In the genomic region with DNA sequence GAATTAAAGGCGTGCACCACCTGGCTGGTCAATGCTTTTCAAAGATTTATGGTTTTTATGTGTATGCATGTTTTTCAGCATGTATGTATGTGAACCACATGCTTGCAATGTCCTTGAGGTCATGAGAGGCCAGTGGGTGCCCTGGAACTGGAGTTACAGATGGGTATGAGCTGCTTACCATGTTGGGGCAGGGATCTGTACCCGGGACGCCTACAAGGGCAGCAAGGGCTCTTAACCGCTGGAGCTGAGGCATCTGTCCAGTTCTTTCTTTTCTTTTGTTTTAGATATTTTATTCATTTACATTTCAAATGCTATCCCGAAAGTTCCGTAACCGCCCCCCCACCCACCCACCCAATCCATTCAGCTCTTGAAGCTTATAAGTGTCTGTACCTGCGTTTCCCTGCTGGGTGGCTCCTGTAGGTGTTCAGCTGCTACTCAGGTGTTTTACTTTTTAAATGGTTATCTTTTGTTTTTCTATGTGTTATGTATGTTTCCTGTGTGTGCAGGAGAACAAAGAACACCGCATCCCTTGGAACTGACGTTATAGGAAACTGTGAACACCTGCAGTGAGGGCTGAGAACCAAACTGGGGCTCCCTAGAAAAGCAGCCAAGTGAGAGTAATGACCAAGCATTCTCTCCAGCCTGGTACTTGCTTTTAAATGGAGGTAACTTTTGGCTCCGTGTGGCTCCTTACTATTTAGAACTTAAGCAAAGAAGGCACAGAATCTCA, we compare ENCODE assay signal across 23 mouse cellular contexts. TPM values are rescaled to one million over a fixed set of nuclear protein-coding genes. Genes with fewer than 3 reads are reported as not detected.
DNase-seq lines count a peak whose midpoint lies in the region; ATAC-seq and TF ChIP-seq lines count a peak whose summit lies in the region.
"Had no signal": no experiment of that assay in that cellular context is flagged by ENCODE, and none has a peak within 500 bp of the region (broad histone marks: within the 10 kb centered on the region; RNA-seq: fewer than 3 reads in every experiment).

No protein-coding gene starts in this region.

- no peak overlapping the region for H3K9ac ChIP-seq in heart, embryonic 16.5 days (ENCODE audit: low read length)
- no peak overlapping the region for H3K9ac ChIP-seq in ES-E14 (ENCODE audit: insufficient read depth, low read depth, low read length, poor library complexity, severe bottlenecking)
- no peak overlapping the region for H3K9ac ChIP-seq in hindbrain, postnatal 0 days (replicated peaks; ENCODE audit: low read length)
- H3K9ac ChIP-seq: forebrain, embryonic 15.5 days; heart, embryonic 13.5 days; hindbrain, embryonic 14.5 days; liver, postnatal 0 days; stomach, embryonic 15.5 days had no signal

- H3K36me3 ChIP-seq in heart, embryonic 16.5 days (ENCODE audit: control insufficient read depth, insufficient read depth): peaks cover 22% of the 10 kb centered on the region
- H3K36me3 ChIP-seq in ES-E14 (ENCODE audit: control insufficient read depth, insufficient read depth, low read length, poor library complexity, severe bottlenecking): peaks cover 7% of the 10 kb centered on the region
- H3K36me3 ChIP-seq in thymus, adult 2 months (ENCODE audit: control insufficient read depth, insufficient read depth, low read length): peaks cover 28% of the 10 kb centered on the region; the same call in 1 of the 2 replicates
- H3K36me3 ChIP-seq in hindbrain, postnatal 0 days (ENCODE audit: insufficient read depth, low read length): peaks cover 22% of the 10 kb centered on the region; the same call in 1 of the 2 replicates

- no peak for ATAC-seq in heart, embryonic 16.5 days (replicated peaks; ENCODE audit: extremely low read depth, insufficient read depth, low FRiP score)
- no peak for ATAC-seq in hindbrain, postnatal 0 days
- ATAC-seq: CD4-positive, CD25-positive, alpha-beta regulatory T cell, adult 4 months; forebrain, embryonic 15.5 days; liver, postnatal 0 days; lung, postnatal 0 days had no signal

- in situ Hi-C loops in ES-E14 (cut with MboI; ENCODE audit: low sequenced_read_pairs in 2 of 2, unreplicated experiment in 2 of 2): no loop called here

- peak overlapping the region; percentile 49; the same call in 1 of the 2 replicates for H3K27ac ChIP-seq in heart, embryonic 16.5 days (ENCODE audit: low read length)
- peak overlapping the region; percentile 73 for H3K27ac ChIP-seq in ES-E14 (ENCODE audit: insufficient read depth, low read depth, low read length, poor library complexity, severe bottlenecking)
- peak overlapping the region; percentile 95 for H3K27ac ChIP-seq in thymus, adult 2 months (ENCODE audit: control insufficient read depth, insufficient read depth, low read length)
- H3K27ac ChIP-seq in hindbrain, postnatal 0 days: no peak overlapping the region
- H3K27ac ChIP-seq: embryonic facial prominence, embryonic 10.5 days; forebrain, embryonic 15.5 days; heart, embryonic 13.5 days; hindbrain, embryonic 14.5 days; kidney, postnatal 0 days; midbrain, embryonic 10.5 days; stomach, embryonic 15.5 days had no signal

- no peak for TF ChIP-seq CTCF in thymus, adult 2 months (IDR thresholded peaks at IDR 0.05; ENCODE audit: borderline replicate concordance, control insufficient read depth, extremely low read depth, insufficient read depth, low read length, poor library complexity)
- no peak for TF ChIP-seq CTCF in hindbrain, postnatal 0 days (IDR thresholded peaks at IDR 0.05; ENCODE audit: low read depth)

- no peak overlapping the region for H3K4me2 ChIP-seq in heart, embryonic 16.5 days (ENCODE audit: low read depth, low read length)
- no peak overlapping the region for H3K4me2 ChIP-seq in hindbrain, postnatal 0 days (ENCODE audit: low read depth, low read length)
- H3K4me2 ChIP-seq: forebrain, embryonic 15.5 days; heart, embryonic 13.5 days; hindbrain, embryonic 14.5 days; stomach, embryonic 15.5 days had no signal

- TF ChIP-seq POLR2A in thymus, adult 2 months (IDR thresholded peaks at IDR 0.05; ENCODE audit: control insufficient read depth, extremely low read depth, insufficient read depth, low read length, poor library complexity): no peak

- intact Hi-C loops in heart, postnatal 25 days (cut with DNase I): no loop called here

- H3K27me3 ChIP-seq in heart, embryonic 16.5 days (ENCODE audit: control insufficient read depth, insufficient read depth, low read length): no peaks in the 10 kb centered on the region
- no peaks in the 10 kb centered on the region for H3K27me3 ChIP-seq in thymus, adult 2 months (ENCODE audit: control insufficient read depth, insufficient read depth, low read length)
- H3K27me3 ChIP-seq in hindbrain, postnatal 0 days (ENCODE audit: insufficient read depth, low read length): no peaks in the 10 kb centered on the region
- H3K27me3 ChIP-seq: forebrain, embryonic 15.5 days; heart, embryonic 13.5 days; stomach, embryonic 15.5 days had no signal

- no peak for DNase-seq in heart, postnatal 25 days (ENCODE audit: low spot score)
- DNase-seq in ES-E14 (ENCODE audit: low read depth, low spot score): peak; percentile 52
- peak; percentile 51 for DNase-seq in thymus, adult 2 months
- DNase-seq in thymus, postnatal 4 days: peak; percentile 45
- DNase-seq in right cerebral cortex, postnatal 14 days: no peak
- no peak for DNase-seq in hindbrain, postnatal 0 days (ENCODE audit: low spot score)
- DNase-seq in gastrocnemius, adult 18-20 months (ENCODE audit: low spot score): no peak
- DNase-seq: cerebellum, adult 9-11 months; gastrocnemius, postnatal 10 days; heart, postnatal 4 days; kidney, adult 2 months; liver, postnatal 0 days had no signal

- H3K4me1 ChIP-seq in heart, embryonic 16.5 days (ENCODE audit: control insufficient read depth, insufficient read depth, low read length): no peaks in the 10 kb centered on the region
- peaks cover 12 to 32% of the 10 kb centered on the region in 2 experiments for H3K4me1 ChIP-seq in ES-E14 (ENCODE audit: control insufficient read depth in 2 of 2, insufficient read depth in 2 of 2, low read length in 2 of 2, poor library complexity in 1 of 2)
- peaks cover 17% of the 10 kb centered on the region for H3K4me1 ChIP-seq in thymus, adult 2 months (replicated peaks; ENCODE audit: control insufficient read depth, insufficient read depth, low read length)
- H3K4me1 ChIP-seq in hindbrain, postnatal 0 days (ENCODE audit: insufficient read depth, low read length): no peaks in the 10 kb centered on the region

- WGBS in heart, embryonic 16.5 days: 89% methylated on average over 11 of the region's 11 CpGs
- 62% methylated on average over 11 of the region's 11 CpGs for WGBS in thymus, adult 2 months
- 83% methylated on average over 11 of the region's 11 CpGs for WGBS in hindbrain, postnatal 0 days

- H3K9me3 ChIP-seq in heart, embryonic 16.5 days (replicated peaks; ENCODE audit: control insufficient read depth, low read length): no peaks in the 10 kb centered on the region
- no peaks in the 10 kb centered on the region for H3K9me3 ChIP-seq in ES-E14 (ENCODE audit: control insufficient read depth, insufficient read depth, low read depth, low read length)
- no peaks in the 10 kb centered on the region for H3K9me3 ChIP-seq in hindbrain, postnatal 0 days (ENCODE audit: low read length)
- H3K9me3 ChIP-seq: embryonic facial prominence, embryonic 10.5 days; forebrain, embryonic 15.5 days; heart, embryonic 13.5 days; midbrain, embryonic 10.5 days; stomach, embryonic 15.5 days had no signal

- H3K4me3 ChIP-seq in heart, embryonic 16.5 days (ENCODE audit: low read length): no peak overlapping the region
- peak overlapping the region; percentile 12 to 35; a peak in 2 of 4 replicates for H3K4me3 ChIP-seq in ES-E14 (ENCODE audit: insufficient read depth in 1 of 2, low read depth in 1 of 2, low read length in 2 of 2, poor library complexity in 1 of 2, severe bottlenecking in 1 of 2)
- peak overlapping the region; percentile 4; the same call in 1 of the 2 replicates for H3K4me3 ChIP-seq in thymus, adult 2 months (ENCODE audit: control insufficient read depth, insufficient read depth, low read length)
- H3K4me3 ChIP-seq in hindbrain, postnatal 0 days (ENCODE audit: low read length): no peak overlapping the region
- H3K4me3 ChIP-seq: embryonic facial prominence, embryonic 10.5 days; forebrain, embryonic 15.5 days; heart, embryonic 13.5 days; midbrain, embryonic 10.5 days; stomach, embryonic 15.5 days had no signal

RNA-seq across cellular contexts. Expression of a gene that starts 5.9 kb away (rescaled TPM):
- polyA plus RNA-seq in heart, embryonic 16.5 days (2015; fragmentation: Nextera tagmentation; extraction: Ambion mirVana): 31.9 and 35.5 TPM in 2 replicates
- total RNA-seq in heart, postnatal 25 days (2021): 10 to 100 TPM; 25.8 to 29.7 TPM
- 31.1 and 33.3 TPM in 2 replicates for total RNA-seq in ES-E14 (2012; rRNA removed)
- polyA plus RNA-seq in thymus, adult 2 months (2012; rRNA removed): 5.1 and 6.8 TPM in 2 replicates
- total RNA-seq in hindbrain, postnatal 0 days (2014; rRNA removed): 8.6 and 8.9 TPM in 2 replicates
- 18.6 and 22.9 TPM in 2 replicates for polyA plus RNA-seq in hindbrain, postnatal 0 days (2015; fragmentation: Nextera tagmentation; extraction: Ambion mirVana)
- 10 to 100 TPM; 19.2 to 20.5 TPM for total RNA-seq in gastrocnemius, adult 18-20 months (2021)

RNA-seq across cellular contexts. Expression of a gene that starts 17.8 kb away (rescaled TPM):
- 1.7 and 1.8 TPM in 2 replicates for polyA plus RNA-seq in heart, embryonic 16.5 days (2015; fragmentation: Nextera tagmentation; extraction: Ambion mirVana)
- 10 to 100 TPM; 10.3 to 15.1 TPM for total RNA-seq in heart, postnatal 25 days (2021)
- total RNA-seq in ES-E14 (2012; rRNA removed): 2.8 and 5.1 TPM in 2 replicates
- 4.5 and 5.1 TPM in 2 replicates for polyA plus RNA-seq in thymus, adult 2 months (2012; rRNA removed)
- 4.1 and 4.9 TPM in 2 replicates for total RNA-seq in hindbrain, postnatal 0 days (2014; rRNA removed)
- 3.7 and 4.9 TPM in 2 replicates for polyA plus RNA-seq in hindbrain, postnatal 0 days (2015; fragmentation: Nextera tagmentation; extraction: Ambion mirVana)
- 1 to 10 TPM; 2.7 to 3.6 TPM for total RNA-seq in gastrocnemius, adult 18-20 months (2021)
- total RNA-seq: granulocyte monocyte progenitor cell, adult 5-6 weeks had no signal

RNA-seq across cellular contexts. Expression of a gene that starts 46.9 kb away (rescaled TPM):
- polyA plus RNA-seq in heart, embryonic 16.5 days (2015; fragmentation: Nextera tagmentation; extraction: Ambion mirVana): 4.6 and 5.0 TPM in 2 replicates
- total RNA-seq in heart, postnatal 25 days (2021): under 1 TPM; 0.86 to 0.89 TPM
- 18.1 and 23.6 TPM in 2 replicates for total RNA-seq in ES-E14 (2012; rRNA removed)
- 3.6 and 5.1 TPM in 2 replicates for polyA plus RNA-seq in thymus, adult 2 months (2012; rRNA removed)
- 4.7 and 9.4 TPM in 2 replicates for total RNA-seq in hindbrain, postnatal 0 days (2014; rRNA removed)
- polyA plus RNA-seq in hindbrain, postnatal 0 days (2015; fragmentation: Nextera tagmentation; extraction: Ambion mirVana): 3.3 and 4.1 TPM in 2 replicates
- total RNA-seq in gastrocnemius, adult 18-20 months (2021): under 1 TPM; 0.64 to 0.78 TPM

RNA-seq across cellular contexts. Expression of a gene that starts 47.5 kb away (rescaled TPM):
- 12.5 and 14.5 TPM in 2 replicates for polyA plus RNA-seq in heart, embryonic 16.5 days (2015; fragmentation: Nextera tagmentation; extraction: Ambion mirVana)
- total RNA-seq in heart, postnatal 25 days (2021): 1 to 10 TPM; 5.8 to 6.0 TPM
- total RNA-seq in ES-E14 (2012; rRNA removed): 3.4 and 5.2 TPM in 2 replicates
- polyA plus RNA-seq in thymus, adult 2 months (2012; rRNA removed): 4.3 and 4.9 TPM in 2 replicates
- 2.3 and 5.0 TPM in 2 replicates for total RNA-seq in hindbrain, postnatal 0 days (2014; rRNA removed)
- polyA plus RNA-seq in hindbrain, postnatal 0 days (2015; fragmentation: Nextera tagmentation; extraction: Ambion mirVana): 4.7 and 4.8 TPM in 2 replicates
- total RNA-seq in gastrocnemius, adult 18-20 months (2021): 1 to 10 TPM; 1.6 to 1.7 TPM

RNA-seq across cellular contexts. Expression of a gene that starts 55.3 kb away (rescaled TPM):
- 32.0 and 42.8 TPM in 2 replicates for polyA plus RNA-seq in heart, embryonic 16.5 days (2015; fragmentation: Nextera tagmentation; extraction: Ambion mirVana)
- 10 to 100 TPM; 13.5 to 14.3 TPM for total RNA-seq in heart, postnatal 25 days (2021)
- total RNA-seq in ES-E14 (2012; rRNA removed): 55.3 and 57.3 TPM in 2 replicates
- 65.0 and 65.3 TPM in 2 replicates for polyA plus RNA-seq in thymus, adult 2 months (2012; rRNA removed)
- 12.0 and 15.8 TPM in 2 replicates for total RNA-seq in hindbrain, postnatal 0 days (2014; rRNA removed)
- 11.0 and 12.6 TPM in 2 replicates for polyA plus RNA-seq in hindbrain, postnatal 0 days (2015; fragmentation: Nextera tagmentation; extraction: Ambion mirVana)
- total RNA-seq in gastrocnemius, adult 18-20 months (2021): 1 to 10 TPM; 3.4 to 3.9 TPM

Comparison
In these comparisons a context has a peak if more than half of its experiments do, and no peak if none do; other contexts are left out.
1. H3K4me3 ChIP-seq: peak in ES-E14 (2 of 2) and thymus, adult 2 months (single experiment); none in heart, embryonic 16.5 days (single experiment) and hindbrain, postnatal 0 days (single experiment).
2. DNase-seq: peak in ES-E14 (single experiment), thymus, adult 2 months (single experiment) and thymus, postnatal 4 days (single experiment); none in heart, postnatal 25 days (single experiment), right cerebral cortex, postnatal 14 days (single experiment), hindbrain, postnatal 0 days (single experiment) and gastrocnemius, adult 18-20 months (single experiment).